Mouse (Mus musculus) embryonic facial prominence, embryonic 13.5 days (tissue): ENCODE results near the gene Abhd12b. TPM values are rescaled to one million over a fixed set of nuclear protein-coding genes. Genes with fewer than 3 reads are reported as not detected.

ENCODE experiments used
- polyA plus RNA-seq: library from polyadenylated mRNA; unstranded; fragments of >200 nt; fragmentation: Nextera tagmentation; extraction: Ambion mirVana; gene quantifications from 2 replicates; pipeline ENCODE4 v1.2.1, GENCODE M21; 2015

Abhd12b gene
- polyA plus RNA-seq, 1 experiment from 2014 or later, result 0.21 TPM

Other genes with a start within 250 kb of the Abhd12b start
- gene Sav1, start 167.1 kb upstream of the Abhd12b start, polyA plus RNA-seq, result 4.4 and 8.7 TPM in 2 replicates
- 12.0 and 12.3 TPM in 2 replicates for gene Nin, start 40.4 kb upstream of the Abhd12b start, polyA plus RNA-seq
- 16.3 and 19.7 TPM in 2 replicates for gene Pygl, start 77.3 kb downstream of the Abhd12b start, polyA plus RNA-seq
- gene Trim9, start 193.5 kb downstream of the Abhd12b start, polyA plus RNA-seq, result 1.5 and 2.3 TPM in 2 replicates